Mouse (Mus musculus): ENCODE measurements around the gene Axin2.

- TF ChIP-seq CTCF (IDR thresholded peaks at IDR 0.05; ENCODE audit: borderline replicate concordance, control insufficient read depth, extremely low read depth, insufficient read depth, low read length, poor library complexity) (no peak), POLR2A (IDR thresholded peaks at IDR 0.05; ENCODE audit: control insufficient read depth, extremely low read depth, insufficient read depth, low read length, poor library complexity) (no peak)
These were observed 67.6 kb downstream of the Axin2 start for GRCm38 (mm10) chr11:108987705-108988104.

Data from thymus, adult 2 months (tissue).